Mouse (Mus musculus) embryo, embryonic 10 days (tissue): ENCODE measurements at regions not wholly inside any gene's neighbourhood (a gene's known extent, or its start where the extent isn't known, plus 50 kb on each side); places are given as distances from the start of the nearest gene placed in this dataset.
A peak's percentile ranks its signal among the peaks of the same experiment; 100 is the strongest.

Experiments
- DNase-seq: peaks from one replicate; pipeline ENCODE4 v3.0.0-alpha.2; 2015; ENCODE audit warnings: low spot score

GRCm38 (mm10) chr15:24161974-24162373 lies 1251.6 kb downstream of the Basp1 start:
- no peak for DNase-seq

GRCm38 (mm10) chr15:24157700-24158350 lies 1255.7 kb downstream of the Basp1 start:
- peak; percentile 7 for DNase-seq

GRCm38 (mm10) chr15:24154291-24154690 lies 1259.3 kb downstream of the Basp1 start:
- no peak for DNase-seq

- DNase-seq, result no peak
These were observed 1289.3 kb downstream of the Basp1 start for GRCm38 (mm10) chr15:24124241-24124640.

- no peak for DNase-seq
These were observed 1327.3 kb downstream of the Basp1 start for GRCm38 (mm10) chr15:24086267-24086666.

- no peak for DNase-seq
These were observed 1360.4 kb downstream of the Basp1 start for GRCm38 (mm10) chr15:24053197-24053596.

GRCm38 (mm10) chr15:24040847-24041246 lies 1372.7 kb downstream of the Basp1 start:
- no peak for DNase-seq

- no peak for DNase-seq
These were observed 1374.4 kb downstream of the Basp1 start for GRCm38 (mm10) chr15:24039174-24039573.

- no peak for DNase-seq
These were observed 1391.4 kb downstream of the Basp1 start for GRCm38 (mm10) chr15:24022137-24022536.

- DNase-seq, result no peak
These were observed 1408.9 kb downstream of the Basp1 start for GRCm38 (mm10) chr15:24004711-24005110.

GRCm38 (mm10) chr15:23979506-23979905 lies 1430.7 kb downstream of the Cdh18 start:
- no peak for DNase-seq
